Mouse (Mus musculus) testis, adult 10 weeks (tissue): ENCODE measurements around the gene Slc22a20. TPM values are rescaled to one million over a fixed set of nuclear protein-coding genes. Genes with fewer than 3 reads are reported as not detected.

ENCODE experiments used
- polyA plus RNA-seq: library from polyadenylated mRNA; stranded (reverse); fragments of 350-450 nt; fragmentation: Illumina TruSeq; extraction: RNeasy Lipid Tissue Mini Kit (QIAGEN cat#74804); gene quantifications from one replicate; pipeline ENCODE4 v1.2.3, GENCODE M21; 2014; ENCODE audit warnings: low read depth, low replicate concordance

Slc22a20 gene
- polyA plus RNA-seq, result not detected

GRCm38 (mm10) chr19:5986043-5986442 lies at the start of gene Slc22a20:
Gene Slc22a20, minus strand, starts transcription at chr19:5986143.

GRCm38 (mm10) chr19:6015511-6016315 lies 29.8 kb upstream of the Slc22a20 start, which contains the start of gene Capn1:
Gene Capn1, minus strand, starts transcription at chr19:6015897.

GRCm38 (mm10) chr19:5963883-5964562 lies 21.9 kb downstream of the Slc22a20 start, which contains the start of gene Pola2:
Gene Pola2, minus strand, starts transcription at chr19:5964202.

GRCm38 (mm10) chr19:5924713-5925093 lies 61.2 kb downstream of the Slc22a20 start, which contains the start of gene Cdc42ep2:
Gene Cdc42ep2, minus strand, starts transcription at chr19:5924816.

Other genes starting within 250 kb of the Slc22a20 start
- 0.53 TPM for gene Ltbp3, start 245.2 kb downstream of the Slc22a20 start, polyA plus RNA-seq
- 0.52 TPM for gene Scyl1, start 214.7 kb downstream of the Slc22a20 start, polyA plus RNA-seq
- gene Frmd8, start 110.9 kb downstream of the Slc22a20 start, polyA plus RNA-seq, result 3.8 TPM
- gene Slc25a45, start 108.3 kb downstream of the Slc22a20 start, polyA plus RNA-seq, result 2.8 TPM
- 0.38 TPM for gene Tigd3, start 92.0 kb downstream of the Slc22a20 start, polyA plus RNA-seq
- gene Dpf2, start 73.1 kb downstream of the Slc22a20 start, polyA plus RNA-seq, result 9.0 TPM
- 0.11 TPM for gene Cdc42ep2, start 61.3 kb downstream of the Slc22a20 start, polyA plus RNA-seq
- 7.6 TPM for gene Pola2, start 21.9 kb downstream of the Slc22a20 start, polyA plus RNA-seq
- gene Capn1, start 29.8 kb upstream of the Slc22a20 start, polyA plus RNA-seq, result 0.24 TPM
- gene Syvn1, start 60.4 kb upstream of the Slc22a20 start, polyA plus RNA-seq, result 1.3 TPM
- gene Mrpl49, start 71.6 kb upstream of the Slc22a20 start, polyA plus RNA-seq, result 9.4 TPM
- 25.7 TPM for gene Fau, start 71.7 kb upstream of the Slc22a20 start, polyA plus RNA-seq
- 0.66 TPM for gene Znhit2, start 75.0 kb upstream of the Slc22a20 start, polyA plus RNA-seq
- 1.6 TPM for gene Tm7sf2, start 82.2 kb upstream of the Slc22a20 start, polyA plus RNA-seq
- gene Vps51, start 91.1 kb upstream of the Slc22a20 start, polyA plus RNA-seq, result 8.3 TPM
- 14.1 TPM for gene Tmem262, start 93.9 kb upstream of the Slc22a20 start, polyA plus RNA-seq
- gene Gm28374, start 96.1 kb upstream of the Slc22a20 start, polyA plus RNA-seq, result not detected
- 1.3 TPM for gene Zfpl1, start 98.8 kb upstream of the Slc22a20 start, polyA plus RNA-seq
- gene Cdca5, start 98.8 kb upstream of the Slc22a20 start, polyA plus RNA-seq, result 10.9 TPM
- gene AC131692.1, start 108.3 kb upstream of the Slc22a20 start, polyA plus RNA-seq, result 56.3 TPM
- 0.13 TPM for gene Naaladl1, start 119.6 kb upstream of the Slc22a20 start, polyA plus RNA-seq
- 1.2 TPM for gene Sac3d1, start 132.5 kb upstream of the Slc22a20 start, polyA plus RNA-seq
- 2.1 TPM for gene Snx15, start 142.2 kb upstream of the Slc22a20 start, polyA plus RNA-seq
- not detected for gene Batf2, start 154.8 kb upstream of the Slc22a20 start, polyA plus RNA-seq
- 2.2 TPM for gene Arl2, start 155.4 kb upstream of the Slc22a20 start, polyA plus RNA-seq
- gene Majin, start 198.2 kb upstream of the Slc22a20 start, polyA plus RNA-seq, result 7.0 TPM
- not detected for gene Gpha2, start 240.2 kb upstream of the Slc22a20 start, polyA plus RNA-seq
- gene Ppp2r5b, start 249.7 kb upstream of the Slc22a20 start, polyA plus RNA-seq, result 0.45 TPM